Mouse (Mus musculus) lung, postnatal 36 days (tissue): ENCODE measurements around the gene Mmp9.

Experiments
- DNase-seq: peaks from one replicate; pipeline ENCODE4 v3.0.0; 2022; ENCODE audit warnings: mixed read lengths

Gene Mmp9

GRCm38 (mm10) chr2:164994659-164995428 is 54.3 kb downstream of the Mmp9 start:
- no peak for DNase-seq

GRCm38 (mm10) chr2:164995976-164996375 is 55.4 kb downstream of the Mmp9 start:
- DNase-seq, result no peak

GRCm38 (mm10) chr2:164996848-164997720 is 56.5 kb downstream of the Mmp9 start:
- no peak for DNase-seq

- DNase-seq, result peak; percentile 65
These were observed 57.3 kb downstream of the Mmp9 start for GRCm38 (mm10) chr2:164997721-164998428.

- DNase-seq, result no peak
These were observed 61.4 kb downstream of the Mmp9 start for GRCm38 (mm10) chr2:165001958-165002357.

- DNase-seq, result no peak
These were observed 62.5 kb downstream of the Mmp9 start for GRCm38 (mm10) chr2:165003108-165003507.

GRCm38 (mm10) chr2:165004237-165004636 is 63.7 kb downstream of the Mmp9 start:
- no peak for DNase-seq
